Mouse (Mus musculus) thymus, adult 2 months (tissue): ENCODE measurements around the gene Fopnl. TPM values are rescaled to one million over a fixed set of nuclear protein-coding genes. Genes with fewer than 3 reads are reported as not detected.

Source experiments
- DNase-seq: peaks from one replicate; pipeline ENCODE4 v3.0.0; 2021
- H3K27ac ChIP-seq: fragments of 200-500 bp; 2 replicates; pipeline ENCODE4 v1.5.1; 2012; ENCODE audit warnings: low read length, control low read depth; ENCODE audit not compliant: control insufficient read depth, insufficient read depth
- H3K27me3 ChIP-seq: fragments of 200-500 bp; 2 replicates; pipeline ENCODE4 v1.6.1; 2012; ENCODE audit warnings: mild to moderate bottlenecking, low read length, moderate library complexity, mixed read lengths; ENCODE audit not compliant: control insufficient read depth, insufficient read depth
- H3K36me3 ChIP-seq: fragments of 200-500 bp; 2 replicates; pipeline ENCODE4 v1.6.1; 2012; ENCODE audit warnings: mild to moderate bottlenecking, low read length, moderate library complexity; ENCODE audit not compliant: control insufficient read depth, insufficient read depth
- H3K4me1 ChIP-seq: fragments of 200-500 bp; replicated peaks from 2 replicates; pipeline ENCODE4 v1.6.1; 2012; ENCODE audit warnings: low read length; ENCODE audit not compliant: control insufficient read depth, insufficient read depth
- H3K4me3 ChIP-seq: fragments of 200-500 bp; 2 replicates; pipeline ENCODE4 v1.5.1; 2012; ENCODE audit warnings: mild to moderate bottlenecking, low read length, control low read depth, moderate library complexity; ENCODE audit not compliant: control insufficient read depth, insufficient read depth
- CTCF ChIP-seq: fragments of 200-500 bp; IDR thresholded peaks from 2 replicates; pipeline ENCODE4 v1.5.1; 2012; ENCODE audit warnings: mild to moderate bottlenecking, control low read depth, low read length, moderate library complexity, borderline replicate concordance; ENCODE audit not compliant: control insufficient read depth, poor library complexity, insufficient read depth; ENCODE audit errors: extremely low read depth
- POLR2A ChIP-seq: fragments of 200-500 bp; IDR thresholded peaks from 2 replicates; pipeline ENCODE4 v1.6.1; 2012; ENCODE audit warnings: mild to moderate bottlenecking, low read length, control low read depth, moderate library complexity; ENCODE audit not compliant: control insufficient read depth, poor library complexity, insufficient read depth; ENCODE audit errors: extremely low read depth
- WGBS: fragments of 180-500 bp; shearing (Covaris S2); methylation state at CpG from one replicate; pipeline ENCODE4 v1.1.7; 2018; 5-methylcytosine and 5-hydroxymethylcytosine counted together
- polyA plus RNA-seq: library from polyadenylated mRNA; depleted of rRNA; stranded (reverse); fragments of >200 nt; gene quantifications from 2 replicates; pipeline ENCODE4 v1.2.3, GENCODE M21; 2012; rRNA removed

Fopnl gene
- 48.0 and 56.1 TPM in 2 replicates for polyA plus RNA-seq

DNA sequence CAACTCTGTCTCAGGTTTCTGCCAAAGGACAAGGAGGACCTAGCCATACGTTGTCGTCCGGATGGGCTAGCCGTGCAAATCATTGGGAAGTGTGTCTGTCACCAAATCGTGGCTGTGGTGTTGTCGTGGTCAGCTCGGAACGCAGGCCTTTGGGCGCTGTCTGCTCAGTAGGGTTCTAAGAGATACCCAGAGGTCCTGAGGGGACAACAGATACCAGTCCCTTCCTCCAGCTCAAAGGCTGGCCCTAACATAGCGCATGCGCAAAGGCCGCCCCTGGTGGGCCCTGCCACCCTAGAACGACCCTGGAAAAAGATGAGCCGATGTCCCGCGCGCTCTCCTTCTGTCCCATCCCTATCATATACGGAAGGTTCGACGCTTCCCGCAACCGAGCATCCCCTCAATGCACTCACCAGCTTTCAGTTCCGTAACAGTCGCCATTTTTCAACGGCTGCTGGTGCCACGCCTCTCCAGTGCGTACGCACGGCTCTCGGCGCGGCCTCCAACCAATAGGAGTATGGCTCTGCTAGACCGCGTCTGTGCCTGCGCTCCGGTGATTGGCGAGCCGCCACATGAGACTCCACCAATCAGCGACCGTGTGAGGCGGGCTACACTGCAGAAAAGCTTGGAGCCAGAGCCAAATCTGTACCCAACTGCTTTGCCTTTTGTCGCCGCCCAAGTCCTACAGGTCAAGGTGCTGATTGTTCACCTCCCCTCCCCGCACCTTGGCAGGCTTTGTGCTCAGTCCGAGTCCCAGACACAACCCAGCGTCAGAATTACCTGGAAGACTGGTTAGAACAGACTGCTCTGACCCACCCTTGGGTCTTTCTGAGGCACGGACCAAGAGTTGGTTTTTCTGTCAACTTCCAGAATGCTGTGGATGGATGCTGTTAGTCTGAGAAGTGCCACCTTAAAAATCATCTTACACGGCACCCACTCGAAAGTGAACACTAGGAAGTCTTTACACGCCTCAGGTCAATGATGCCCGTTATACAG, at the start of gene Fopnl:
Gene Fopnl (minus strand): TSS at position 522 of the 993 bp plus-strand sequence.
- TF ChIP-seq POLR2A = peak; percentile 78
- TF ChIP-seq CTCF = peak; percentile 57; the same call in 1 of the 2 replicates
- no peaks in the 10 kb centered on the region for H3K36me3 ChIP-seq
- H3K4me1 ChIP-seq = no peaks in the 10 kb centered on the region
- DNase-seq = peak; percentile 93
- H3K4me3 ChIP-seq = peak within 1 kb of the TSS; percentile 94
- WGBS = 1% methylated on average over 51 of the region's 51 CpGs
- H3K27me3 ChIP-seq = no peaks in the 10 kb centered on the region
- H3K27ac ChIP-seq = peak within 1 kb of the TSS; percentile 55; the same call in 1 of the 2 replicates

DNA sequence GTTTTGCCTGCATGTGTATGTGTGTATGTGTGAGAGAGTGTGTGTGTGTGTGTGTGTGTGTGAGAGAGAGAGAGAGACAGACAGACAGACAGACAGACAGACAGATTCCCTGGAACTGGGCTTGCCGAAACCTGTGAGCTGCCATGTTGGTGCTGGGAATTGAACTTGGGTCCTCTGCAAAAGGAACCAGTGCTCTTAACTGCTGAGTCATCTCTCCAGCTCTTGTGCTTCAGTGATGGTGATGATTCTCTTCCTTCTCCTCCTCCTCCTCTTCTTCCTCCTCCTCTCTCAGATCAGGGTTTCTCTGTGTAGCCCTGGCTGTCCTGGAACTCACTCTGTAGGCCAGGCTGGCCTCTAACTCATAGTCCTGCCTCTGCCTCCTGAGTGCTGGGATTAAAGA, 48.8 kb upstream of the Fopnl start:
- Histone ChIP-seq H3K4me3 (no peak overlapping the region), H3K36me3 (no peaks in the 10 kb centered on the region), H3K4me1 (peaks cover 4% of the 10 kb centered on the region), H3K27ac (no peak overlapping the region), H3K27me3 (no peaks in the 10 kb centered on the region)
- no peak for TF ChIP-seq POLR2A
- 94% methylated on average over 1 of the region's 1 CpGs for WGBS
- no peak for DNase-seq

DNA sequence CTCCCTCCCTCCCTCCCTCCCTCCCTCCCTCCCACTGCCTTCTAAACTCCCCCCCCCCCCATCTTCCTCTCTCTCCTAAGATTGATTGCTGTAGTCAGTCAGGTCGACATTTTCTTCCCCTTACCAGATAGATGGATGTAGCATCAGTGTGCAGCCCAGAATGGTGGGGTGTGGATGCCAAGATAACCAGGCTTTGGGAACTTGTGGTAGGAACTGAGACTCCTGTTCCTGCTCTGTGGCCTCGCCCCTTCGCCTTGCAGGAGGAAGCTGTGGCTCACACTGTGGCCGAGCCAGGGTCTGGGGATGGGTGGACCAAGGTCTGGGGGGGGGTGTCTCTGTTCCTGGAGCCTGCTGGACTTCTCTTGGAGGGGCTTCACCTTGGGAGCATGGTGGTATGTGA, 48.3 kb upstream of the Fopnl start:
- TF ChIP-seq POLR2A = no peak
- no peak for TF ChIP-seq CTCF
- no peaks in the 10 kb centered on the region for H3K36me3 ChIP-seq
- no peak overlapping the region for H3K4me3 ChIP-seq
- no peak overlapping the region for H3K27ac ChIP-seq
- H3K4me1 ChIP-seq = peaks cover 7% of the 10 kb centered on the region
- 54% methylated on average over 4 of the region's 4 CpGs for WGBS
- H3K27me3 ChIP-seq = no peaks in the 10 kb centered on the region
- no peak for DNase-seq

DNA sequence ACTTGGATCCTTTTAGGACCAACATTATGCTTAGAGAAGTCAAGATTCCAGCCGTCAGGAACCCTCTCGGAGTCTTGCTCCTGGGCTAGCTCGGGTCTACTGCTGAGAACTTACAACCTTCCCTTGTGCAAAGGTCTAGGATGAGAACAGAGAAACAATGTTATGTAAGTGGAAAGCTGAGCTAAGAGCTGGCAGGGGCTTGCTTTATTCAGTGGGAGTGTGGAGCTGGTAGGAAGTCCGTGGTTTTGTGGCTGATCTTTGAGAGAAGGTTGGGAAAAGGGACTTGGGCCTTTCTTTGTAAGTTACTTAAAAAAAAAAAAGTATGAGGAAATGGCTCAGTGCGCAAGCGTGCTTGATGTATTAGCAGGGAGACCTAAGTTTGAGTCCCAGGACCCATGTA, 46.9 kb upstream of the Fopnl start:
- DNase-seq = no peak
- TF ChIP-seq POLR2A = no peak
- TF ChIP-seq CTCF = no peak
- H3K4me1 ChIP-seq = peaks cover 7% of the 10 kb centered on the region
- no peaks in the 10 kb centered on the region for H3K27me3 ChIP-seq
- H3K36me3 ChIP-seq = no peaks in the 10 kb centered on the region
- no peak overlapping the region for H3K4me3 ChIP-seq
- WGBS = 66% methylated on average over 6 of the region's 6 CpGs
- no peak overlapping the region for H3K27ac ChIP-seq

DNA sequence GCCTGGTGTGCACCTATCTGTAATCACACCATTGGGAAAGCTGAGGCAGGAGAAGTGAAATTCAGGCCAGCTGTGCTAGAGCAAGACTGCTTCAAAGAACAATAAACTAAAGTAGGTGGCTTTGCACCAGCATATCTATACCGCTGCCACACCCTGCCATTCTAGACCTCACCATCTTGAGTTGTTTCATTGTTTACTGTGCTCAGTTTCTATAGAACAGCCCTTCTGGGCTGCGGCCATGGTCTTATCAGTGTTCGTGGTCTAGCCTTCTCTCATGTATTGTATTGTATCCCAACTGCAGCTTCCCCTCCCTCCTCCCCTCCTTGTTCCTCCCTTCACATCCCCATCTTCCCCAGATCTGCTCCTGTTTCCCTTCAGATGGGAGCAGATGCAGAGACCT, 46.3 kb upstream of the Fopnl start:
- no peak overlapping the region for H3K27ac ChIP-seq
- 92% methylated on average over 3 of the region's 3 CpGs for WGBS
- no peak for DNase-seq
- no peak overlapping the region for H3K4me3 ChIP-seq
- TF ChIP-seq POLR2A = no peak
- TF ChIP-seq CTCF = no peak
- no peaks in the 10 kb centered on the region for H3K36me3 ChIP-seq
- no peaks in the 10 kb centered on the region for H3K27me3 ChIP-seq
- H3K4me1 ChIP-seq = peaks cover 7% of the 10 kb centered on the region

DNA sequence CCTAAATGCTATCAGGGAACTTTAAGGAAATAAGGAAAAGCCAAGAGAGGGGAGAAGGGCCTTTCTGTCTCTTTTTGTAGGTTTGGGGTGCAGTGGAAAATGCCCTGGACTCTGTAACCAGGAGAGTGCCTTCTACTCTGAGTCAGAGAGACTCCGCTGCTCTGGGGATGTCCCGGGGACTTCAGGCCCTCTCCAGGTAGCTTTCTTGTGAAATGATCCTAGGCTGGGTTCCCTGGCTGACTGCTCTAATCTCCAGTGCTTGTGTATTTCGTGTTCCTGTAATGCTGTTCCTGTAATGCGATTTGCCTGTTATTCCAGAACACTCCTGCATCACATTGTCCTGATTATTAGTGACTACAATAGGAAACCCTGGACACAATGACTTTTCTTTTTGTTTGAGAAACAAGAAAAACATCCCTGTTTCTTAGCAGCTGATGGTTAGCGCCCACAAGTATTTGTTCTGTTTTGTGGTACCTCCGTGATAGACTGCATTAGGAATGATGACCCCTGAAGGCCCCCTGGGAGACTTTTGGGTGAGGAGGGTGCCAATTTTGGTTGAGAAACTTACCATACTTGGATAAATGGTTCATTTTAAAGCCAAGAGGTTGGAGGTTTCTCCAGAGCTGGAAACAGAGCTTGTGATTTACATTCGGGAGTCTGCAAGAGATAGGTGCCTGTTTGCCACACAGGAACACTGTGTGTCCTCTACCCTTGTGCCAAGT, 45.1 kb upstream of the Fopnl start:
- no peak overlapping the region for H3K27ac ChIP-seq
- no peak overlapping the region for H3K4me3 ChIP-seq
- DNase-seq = no peak
- H3K27me3 ChIP-seq = no peaks in the 10 kb centered on the region
- H3K36me3 ChIP-seq = no peaks in the 10 kb centered on the region
- 37% methylated on average over 7 of the region's 7 CpGs for WGBS
- TF ChIP-seq CTCF (no peak), POLR2A (no peak)
- H3K4me1 ChIP-seq = peaks cover 7% of the 10 kb centered on the region
